Mouse (Mus musculus): ENCODE data around the gene Dyrk1a. TPM values are rescaled to one million over a fixed set of nuclear protein-coding genes. Genes with fewer than 3 reads are reported as not detected.
A peak's percentile ranks its signal among the peaks of the same experiment; 100 is the strongest.

The Dyrk1a gene
- polyA plus RNA-seq (2015; fragmentation: Nextera tagmentation; extraction: Ambion mirVana) = 7.5 and 8.3 TPM in 2 replicates

GRCm38 (mm10) chr16:94569229-94570176, at the start of gene Dyrk1a:
Gene Dyrk1a, plus strand, starts transcription at chr16:94570010.
- under 1% methylated on average over 115 of the region's 133 CpGs for WGBS
- H3K27me3 ChIP-seq = no peaks in the 10 kb centered on the region
- peak within 1 kb of the TSS; percentile 47 for H3K4me2 ChIP-seq
- peak within 1 kb of the TSS; percentile 100 for H3K27ac ChIP-seq
- peaks cover 16% of the 10 kb centered on the region for H3K4me1 ChIP-seq
- no peaks in the 10 kb centered on the region for H3K9me3 ChIP-seq
- peak within 1 kb of the TSS; percentile 96 for H3K4me3 ChIP-seq
- peak; percentile 97 for ATAC-seq (ENCODE audit: insufficient number of reproducible peaks, low FRiP score, low TSS enrichment, low read depth)
- H3K9ac ChIP-seq = peak within 1 kb of the TSS; percentile 99
- no peaks in the 10 kb centered on the region for H3K36me3 ChIP-seq

DNA sequence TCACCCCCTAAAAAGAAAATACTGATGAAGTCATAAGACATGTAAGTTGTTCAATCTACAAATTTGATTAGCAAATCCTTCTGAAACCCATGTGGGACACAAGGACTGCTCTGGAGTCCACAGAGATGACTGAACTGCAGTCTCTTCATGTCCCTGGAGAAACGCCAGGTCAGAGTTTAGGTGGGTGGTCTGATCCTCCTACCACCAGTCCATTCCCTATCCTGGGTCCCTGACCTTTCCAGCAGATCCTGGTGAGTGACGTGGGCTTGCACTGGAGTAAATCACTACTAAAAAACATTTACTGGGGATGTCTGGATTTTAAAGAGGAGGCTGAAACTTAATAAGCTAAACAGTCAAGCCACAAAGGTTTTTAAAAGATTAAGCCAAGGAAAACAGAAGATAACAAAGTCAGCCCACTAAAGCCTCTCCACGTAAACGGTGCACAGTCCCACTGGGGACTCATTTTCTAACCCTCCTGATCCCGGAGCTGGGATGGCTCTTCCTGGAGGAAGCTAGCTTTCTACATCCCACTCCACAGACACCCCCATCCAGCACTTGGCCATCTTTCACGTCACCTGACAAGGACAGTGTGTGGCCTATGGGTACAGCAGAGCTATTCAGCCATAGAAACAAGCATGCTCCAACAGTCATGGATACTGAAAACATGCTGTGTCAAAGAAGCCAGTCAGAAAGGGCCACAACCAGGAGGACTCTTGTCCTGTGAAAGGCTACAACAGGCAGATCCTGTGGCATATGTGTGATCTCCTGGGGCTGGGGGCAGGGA, 46.0 kb upstream of the Dyrk1a start:
- no peak overlapping the region for H3K9ac ChIP-seq
- H3K4me1 ChIP-seq = peaks cover 24% of the 10 kb centered on the region
- H3K27me3 ChIP-seq = no peaks in the 10 kb centered on the region
- 49% methylated on average over 6 of the region's 6 CpGs for WGBS
- H3K36me3 ChIP-seq = no peaks in the 10 kb centered on the region
- H3K4me3 ChIP-seq = no peak overlapping the region
- no peaks in the 10 kb centered on the region for H3K9me3 ChIP-seq
- H3K27ac ChIP-seq = no peak overlapping the region
- H3K4me2 ChIP-seq = no peak overlapping the region
- ATAC-seq (ENCODE audit: insufficient number of reproducible peaks, low FRiP score, low TSS enrichment, low read depth) = no peak

GRCm38 (mm10) chr16:94524691-94525090, 45.1 kb upstream of the Dyrk1a start:
- no peaks in the 10 kb centered on the region for H3K36me3 ChIP-seq
- no peak overlapping the region for H3K27ac ChIP-seq
- no peak overlapping the region for H3K4me2 ChIP-seq
- no peaks in the 10 kb centered on the region for H3K9me3 ChIP-seq
- H3K4me1 ChIP-seq = peaks cover 21% of the 10 kb centered on the region
- no peak overlapping the region for H3K4me3 ChIP-seq
- no peaks in the 10 kb centered on the region for H3K27me3 ChIP-seq
- no peak for ATAC-seq (ENCODE audit: insufficient number of reproducible peaks, low FRiP score, low TSS enrichment, low read depth)
- 86% methylated on average over 9 of the region's 9 CpGs for WGBS
- no peak overlapping the region for H3K9ac ChIP-seq

DNA sequence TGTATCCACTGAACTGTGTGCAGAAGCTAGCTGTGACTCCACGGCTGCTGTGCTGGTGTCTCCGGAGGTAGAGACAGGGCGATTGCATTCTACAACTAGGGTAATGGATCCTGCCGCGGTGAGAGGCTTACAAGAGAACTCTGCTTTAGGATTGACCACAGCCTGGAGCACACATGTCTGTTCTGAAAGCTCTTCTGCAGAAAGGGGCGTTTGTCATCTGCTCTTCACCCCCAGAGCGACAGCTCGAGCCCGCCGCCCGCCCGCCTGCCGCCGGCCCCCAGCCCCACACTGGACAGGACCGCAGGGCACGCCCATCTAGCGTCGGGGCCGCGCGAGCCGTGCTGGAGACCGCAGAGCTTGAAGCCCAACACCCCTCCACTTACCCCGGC, 43.9 kb upstream of the Dyrk1a start:
- Histone ChIP-seq H3K9ac (peak overlapping the region; percentile 79), H3K36me3 (no peaks in the 10 kb centered on the region), H3K27me3 (no peaks in the 10 kb centered on the region), H3K4me2 (peak overlapping the region; percentile 55), H3K4me1 (peaks cover 21% of the 10 kb centered on the region), H3K4me3 (peak overlapping the region; percentile 79), H3K27ac (peak overlapping the region; percentile 97), H3K9me3 (no peaks in the 10 kb centered on the region)
- peak; percentile 62 for ATAC-seq (ENCODE audit: insufficient number of reproducible peaks, low FRiP score, low TSS enrichment, low read depth)
- WGBS = 0% methylated on average over 24 of the region's 24 CpGs

- no peaks in the 10 kb centered on the region for H3K36me3 ChIP-seq
- ATAC-seq (ENCODE audit: insufficient number of reproducible peaks, low FRiP score, low TSS enrichment, low read depth) = peak; percentile 91
- H3K9me3 ChIP-seq = no peaks in the 10 kb centered on the region
- peaks cover 21% of the 10 kb centered on the region for H3K4me1 ChIP-seq
- no peaks in the 10 kb centered on the region for H3K27me3 ChIP-seq
- peak within 1 kb of the TSS; percentile 79 for H3K9ac ChIP-seq
- peak within 1 kb of the TSS; percentile 79 for H3K4me3 ChIP-seq
- H3K27ac ChIP-seq = peak within 1 kb of the TSS; percentile 97
- peak within 1 kb of the TSS; percentile 55 for H3K4me2 ChIP-seq
- 0% methylated on average over 93 of the region's 93 CpGs for WGBS
Measured at GRCm38 (mm10) chr16:94526344-94527151, 43.3 kb upstream of the Dyrk1a start, which contains the start of gene Vps26c. Gene Vps26c, minus strand, starts transcription at chr16:94526830.

- no peak for ATAC-seq (ENCODE audit: insufficient number of reproducible peaks, low FRiP score, low TSS enrichment, low read depth)
Measured at GRCm38 (mm10) chr16:94527152-94527534, 42.7 kb upstream of the Dyrk1a start.

GRCm38 (mm10) chr16:94527546-94527945, 42.3 kb upstream of the Dyrk1a start:
- WGBS = 40% methylated on average over 3 of the region's 3 CpGs
- peak overlapping the region; percentile 79 for H3K4me3 ChIP-seq
- no peaks in the 10 kb centered on the region for H3K36me3 ChIP-seq
- H3K9ac ChIP-seq = peak overlapping the region; percentile 79
- H3K4me1 ChIP-seq = peaks cover 21% of the 10 kb centered on the region
- H3K27ac ChIP-seq = peak overlapping the region; percentile 97
- H3K4me2 ChIP-seq = peak overlapping the region; percentile 55
- ATAC-seq (ENCODE audit: insufficient number of reproducible peaks, low FRiP score, low TSS enrichment, low read depth) = no peak
- H3K9me3 ChIP-seq = no peaks in the 10 kb centered on the region
- no peaks in the 10 kb centered on the region for H3K27me3 ChIP-seq

More at GRCm38 (mm10) chr16:94527152-94527534, 42.7 kb upstream of the Dyrk1a start:
- 3% methylated on average over 13 of the region's 13 CpGs for WGBS
- Histone ChIP-seq H3K4me1 (peaks cover 21% of the 10 kb centered on the region), H3K4me2 (peak overlapping the region; percentile 55), H3K4me3 (peak overlapping the region; percentile 79), H3K27me3 (no peaks in the 10 kb centered on the region), H3K27ac (peak overlapping the region; percentile 97), H3K9ac (peak overlapping the region; percentile 79), H3K9me3 (no peaks in the 10 kb centered on the region), H3K36me3 (no peaks in the 10 kb centered on the region)

- 76% methylated on average over 4 of the region's 4 CpGs for WGBS
- Histone ChIP-seq H3K4me1 (0 out of 2 replicates have a peak, but pooled peaks cover 6% of the 10 kb centered on the region), H3K9me3 (no peaks in the 10 kb centered on the region), H3K4me3 (no peak overlapping the region), H3K9ac (no peak overlapping the region), H3K4me2 (no peak overlapping the region), H3K27ac (no peak overlapping the region), H3K36me3 (no peaks in the 10 kb centered on the region), H3K27me3 (no peaks in the 10 kb centered on the region)
- ATAC-seq (ENCODE audit: insufficient number of reproducible peaks, low FRiP score, low TSS enrichment, low read depth) = no peak
Measured at GRCm38 (mm10) chr16:94531268-94531667, 38.5 kb upstream of the Dyrk1a start.

GRCm38 (mm10) chr16:94533679-94534078, 36.1 kb upstream of the Dyrk1a start:
- Histone ChIP-seq H3K9ac (no peak overlapping the region), H3K27me3 (no peaks in the 10 kb centered on the region), H3K27ac (no peak overlapping the region), H3K4me1 (peaks cover 11% of the 10 kb centered on the region; the same call in 1 of the 2 replicates), H3K36me3 (no peaks in the 10 kb centered on the region), H3K4me3 (no peak overlapping the region), H3K9me3 (no peaks in the 10 kb centered on the region), H3K4me2 (no peak overlapping the region)
- ATAC-seq (ENCODE audit: insufficient number of reproducible peaks, low FRiP score, low TSS enrichment, low read depth) = no peak
- 60% methylated on average over 6 of the region's 6 CpGs for WGBS

- no peak overlapping the region for H3K9ac ChIP-seq
- H3K9me3 ChIP-seq = no peaks in the 10 kb centered on the region
- H3K27me3 ChIP-seq = no peaks in the 10 kb centered on the region
- H3K27ac ChIP-seq = no peak overlapping the region
- no peak for ATAC-seq (ENCODE audit: insufficient number of reproducible peaks, low FRiP score, low TSS enrichment, low read depth)
- no peak overlapping the region for H3K4me2 ChIP-seq
- H3K4me1 ChIP-seq = peaks cover 11% of the 10 kb centered on the region; the same call in 1 of the 2 replicates
- H3K36me3 ChIP-seq = no peaks in the 10 kb centered on the region
- WGBS = 77% methylated on average over 5 of the region's 5 CpGs
- H3K4me3 ChIP-seq = no peak overlapping the region
Measured at GRCm38 (mm10) chr16:94535716-94536115, 34.1 kb upstream of the Dyrk1a start.

All from limb, embryonic 15.5 days (tissue).